Mouse (Mus musculus) liver, embryonic 14.5 days (tissue): Measurements from ENCODE around the gene Rft1. TPM values are rescaled to one million over a fixed set of nuclear protein-coding genes. Genes with fewer than 3 reads are reported as not detected.

Source experiments
- ATAC-seq: fragments of 200-750 bp; cut with Nextera tagmentation; 2 replicates; pipeline ENCODE4 v1.8.0; 2017; ENCODE audit warnings: moderate number of reproducible peaks, mild to moderate bottlenecking, moderate library complexity; ENCODE audit not compliant: insufficient read depth
- DNase-seq, 3 experiments: peaks; one replicate each; pipeline ENCODE4 v3.0.0-alpha.2; 2012 to 2013; ENCODE audit warnings: low read depth in 3 of 3, low spot score in 3 of 3
- H3K27ac ChIP-seq: fragments of 300-500 bp; sonication (generic); 2 replicates; pipeline ENCODE4 v1.5.1; 2014; ENCODE audit warnings: moderate library complexity, mild to moderate bottlenecking, control low read depth, inconsistent platforms
- H3K27me3 ChIP-seq: fragments of 300-500 bp; sonication (generic); 2 replicates; pipeline ENCODE4 v1.6.1; 2014; ENCODE audit warnings: mild to moderate bottlenecking, low read length, moderate library complexity; ENCODE audit not compliant: control insufficient read depth, insufficient read depth
- H3K36me3 ChIP-seq: fragments of 300-500 bp; sonication (generic); replicated peaks from 2 replicates; pipeline ENCODE4 v1.6.1; 2014; ENCODE audit warnings: low read depth; ENCODE audit not compliant: control insufficient read depth, insufficient read depth
- H3K4me1 ChIP-seq, 2 experiments: fragments of 200-500 bp in 1 of 2; fragments of 300-500 bp in 1 of 2; sonication (generic) in 1 of 2; replicated peaks; 2 replicates each; pipeline ENCODE4 v1.6.1; 2012 to 2014; ENCODE audit warnings: antibody characterized with exemption in 1 of 2, inconsistent platforms in 1 of 2, low read length in 1 of 2; ENCODE audit not compliant: control insufficient read depth in 2 of 2, insufficient read depth in 2 of 2
- H3K4me2 ChIP-seq: fragments of 300-500 bp; sonication (generic); 2 replicates; pipeline ENCODE4 v1.6.1; 2014; ENCODE audit warnings: low read depth, mild to moderate bottlenecking, control low read depth, moderate library complexity
- H3K4me3 ChIP-seq, 2 experiments: fragments of 200-500 bp in 1 of 2; fragments of 300-500 bp in 1 of 2; sonication (generic) in 1 of 2; 2 replicates each; pipeline ENCODE4 v1.5.1; 2012 to 2014; ENCODE audit warnings: low read depth in 2 of 2, low read length in 2 of 2, mild to moderate bottlenecking in 2 of 2, control low read depth in 1 of 2, inconsistent platforms in 1 of 2, moderate library complexity in 1 of 2; ENCODE audit not compliant: insufficient read depth in 1 of 2
- H3K9ac ChIP-seq: fragments of 300-500 bp; sonication (generic); replicated peaks from 2 replicates; pipeline ENCODE4 v1.6.1; 2014; ENCODE audit warnings: mild to moderate bottlenecking, control low read depth, moderate library complexity
- H3K9me3 ChIP-seq: fragments of 300-500 bp; sonication (generic); 2 replicates; pipeline ENCODE4 v1.6.1; 2016; ENCODE audit warnings: low read length, mixed read lengths; ENCODE audit not compliant: control insufficient read depth
- CTCF ChIP-seq: IDR thresholded peaks from 2 replicates; pipeline ENCODE4 v1.5.1; 2016; ENCODE audit warnings: antibody characterized with exemption, low read depth, control low read depth
- EP300 ChIP-seq: IDR thresholded peaks from 2 replicates; pipeline ENCODE4 v1.6.1; 2016; ENCODE audit warnings: antibody characterized with exemption, low read depth
- WGBS: fragments of 180-500 bp; shearing (Covaris S2); extraction: QIAGEN DNeasy Blood & Tissue Kit; methylation state at CpG from one replicate; pipeline ENCODE4 v1.1.7; 2014; ENCODE audit not compliant: insufficient replicate concordance; 5-methylcytosine and 5-hydroxymethylcytosine counted together
- polyA plus RNA-seq, 2 experiments: library from polyadenylated mRNA; depleted of rRNA in 1 of 2; stranded (reverse) in 1 of 2; unstranded in 1 of 2; fragments of >200 nt; fragmentation: Nextera tagmentation in 1 of 2; extraction: Ambion mirVana in 1 of 2; gene quantifications; 2 replicates each; pipeline versions ENCODE4 v1.2.1 to v1.2.3; 2012 to 2014

The Rft1 gene
- polyA plus RNA-seq, 2 experiments = 2.8 to 3.4 TPM

DNA sequence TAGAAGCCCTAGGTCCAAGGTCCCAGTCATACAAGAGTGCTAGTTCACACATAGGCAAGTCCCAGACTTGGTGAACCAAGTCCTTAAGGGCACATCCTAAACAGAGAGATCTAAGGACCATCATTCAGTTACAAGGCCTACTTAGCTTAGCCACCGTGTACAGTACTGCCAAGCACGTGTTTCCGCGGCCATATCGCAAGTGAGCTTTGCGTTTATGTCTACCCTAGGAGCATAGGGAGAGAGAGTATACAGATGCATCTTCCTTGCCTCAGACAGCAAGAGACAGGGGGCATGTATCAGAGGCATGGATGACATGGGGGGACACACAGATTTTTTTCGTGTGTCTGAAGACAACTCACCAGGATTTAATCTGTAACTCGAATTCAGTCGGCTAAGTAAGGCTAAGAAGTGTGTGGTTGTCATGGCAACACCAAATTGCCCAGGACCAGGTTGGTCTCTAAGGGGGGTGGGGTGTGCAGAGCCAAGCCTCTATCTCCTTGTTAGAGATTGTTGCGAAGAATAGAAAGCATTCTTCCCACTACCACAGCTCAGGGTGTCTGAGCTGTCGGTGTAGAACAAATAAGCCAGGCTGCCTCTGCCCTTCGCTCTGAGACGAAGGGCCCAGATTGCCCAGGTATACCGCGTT lies 43.4 kb downstream of the Rft1 start:
- no peak for TF ChIP-seq EP300
- no peak for TF ChIP-seq CTCF
- peaks cover 0 to 5% of the 10 kb centered on the region in 2 experiments; a peak in 1 of 4 replicates for H3K4me1 ChIP-seq
- DNase-seq (no peak), ATAC-seq (no peak)
- H3K4me3 ChIP-seq = no peak overlapping the region
- H3K4me2 ChIP-seq = no peak overlapping the region
- 78% methylated on average over 15 of the region's 15 CpGs for WGBS
- H3K9me3 ChIP-seq = no peaks in the 10 kb centered on the region
- H3K9ac ChIP-seq = no peak overlapping the region
- no peaks in the 10 kb centered on the region for H3K36me3 ChIP-seq
- H3K27ac ChIP-seq = no peak overlapping the region
- H3K27me3 ChIP-seq = no peaks in the 10 kb centered on the region

GRCm38 (mm10) chr14:30699656-30700055 lies 45.5 kb downstream of the Rft1 start:
- Histone ChIP-seq H3K4me2 (no peak overlapping the region), H3K4me3 (no peak overlapping the region), H3K4me1 (peaks cover 3 to 6% of the 10 kb centered on the region in 2 experiments; a peak in 3 of 4 replicates), H3K27me3 (no peaks in the 10 kb centered on the region), H3K27ac (no peak overlapping the region), H3K9me3 (no peaks in the 10 kb centered on the region), H3K36me3 (no peaks in the 10 kb centered on the region), H3K9ac (no peak overlapping the region)
- TF ChIP-seq EP300 = no peak
- peak; percentile 91 for TF ChIP-seq CTCF
- DNase-seq (peak in 2 of 3 experiments; percentile 25 to 35), ATAC-seq (no peak)
- 27% methylated on average over 8 of the region's 8 CpGs for WGBS

- WGBS = 55% methylated on average over 5 of the region's 5 CpGs
- DNase-seq (no peak), ATAC-seq (no peak)
- Histone ChIP-seq H3K4me3 (no peak overlapping the region), H3K4me2 (no peak overlapping the region), H3K27me3 (no peaks in the 10 kb centered on the region), H3K4me1 (peaks cover 3 to 17% of the 10 kb centered on the region in 2 experiments; a peak in 3 of 4 replicates), H3K9me3 (no peaks in the 10 kb centered on the region), H3K36me3 (no peaks in the 10 kb centered on the region), H3K9ac (no peak overlapping the region), H3K27ac (no peak overlapping the region)
- TF ChIP-seq EP300 = no peak
- TF ChIP-seq CTCF = no peak
Measured at GRCm38 (mm10) chr14:30702512-30702911, 48.4 kb downstream of the Rft1 start.

DNA sequence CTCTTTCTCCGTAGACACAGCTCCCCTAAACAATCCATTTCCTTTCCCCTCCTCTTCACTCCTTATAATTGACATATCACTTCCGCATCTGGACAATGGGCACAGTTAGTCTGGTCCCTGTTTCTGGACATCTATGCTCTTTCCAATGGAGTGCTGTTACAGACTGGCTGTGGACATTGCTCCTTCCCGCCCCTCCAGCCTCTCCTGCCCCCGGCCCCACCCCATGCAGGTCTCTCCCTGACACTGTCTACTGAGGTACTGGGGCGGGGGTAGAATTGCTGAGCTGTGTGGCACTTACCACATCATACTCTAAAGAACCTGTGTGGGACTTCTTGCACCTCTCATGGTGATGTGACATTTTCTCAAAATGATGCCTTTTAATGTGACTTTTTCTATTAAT lies 48.9 kb downstream of the Rft1 start:
- Histone ChIP-seq H3K4me1 (peaks cover 3 to 21% of the 10 kb centered on the region in 2 experiments; a peak in 3 of 4 replicates), H3K27me3 (no peaks in the 10 kb centered on the region), H3K27ac (no peak overlapping the region), H3K4me2 (no peak overlapping the region), H3K36me3 (no peaks in the 10 kb centered on the region), H3K4me3 (no peak overlapping the region), H3K9me3 (no peaks in the 10 kb centered on the region), H3K9ac (no peak overlapping the region)
- TF ChIP-seq EP300 = no peak
- no peak for TF ChIP-seq CTCF
- 68% methylated on average over 5 of the region's 5 CpGs for WGBS
- DNase-seq (no peak), ATAC-seq (0 out of 2 replicates have a peak, but pooled peaks have one; percentile 22)

GRCm38 (mm10) chr14:30704098-30704855 lies 50.1 kb downstream of the Rft1 start:
- TF ChIP-seq EP300 = peak; percentile 43
- TF ChIP-seq CTCF = no peak
- H3K4me3 ChIP-seq = no peak overlapping the region
- no peak overlapping the region; the same call in 1 of the 2 replicates for H3K9ac ChIP-seq
- DNase-seq = peak in 2 of 3 experiments; percentile 31 to 32
- peak; percentile 81 for ATAC-seq
- H3K9me3 ChIP-seq = no peaks in the 10 kb centered on the region
- no peaks in the 10 kb centered on the region for H3K27me3 ChIP-seq
- H3K27ac ChIP-seq = peak overlapping the region; percentile 44
- no peaks in the 10 kb centered on the region for H3K36me3 ChIP-seq
- WGBS = 32% methylated on average over 8 of the region's 8 CpGs
- H3K4me2 ChIP-seq = peak overlapping the region; percentile 28
- peaks cover 3 to 21% of the 10 kb centered on the region in 2 experiments; a peak in 3 of 4 replicates for H3K4me1 ChIP-seq
